Mouse (Mus musculus): ENCODE data around the gene Bhmt2. TPM values are rescaled to one million over a fixed set of nuclear protein-coding genes. Genes with fewer than 3 reads are reported as not detected.

Gene Bhmt2
- polyA plus RNA-seq, 2 experiments: 13.6 to 16.8 TPM

- no peak overlapping the region for H3K4me2 ChIP-seq (ENCODE audit: low read depth)
- WGBS (ENCODE audit: insufficient replicate concordance): 55% methylated on average over 4 of the region's 4 CpGs
- no peaks in the 10 kb centered on the region for H3K27me3 ChIP-seq (ENCODE audit: control insufficient read depth, insufficient read depth, low read length)
- H3K9ac ChIP-seq (replicated peaks): no peak overlapping the region
- ATAC-seq (ENCODE audit: insufficient read depth): no peak
- H3K9me3 ChIP-seq (ENCODE audit: control insufficient read depth, low read length): no peaks in the 10 kb centered on the region
- no peak for DNase-seq (ENCODE audit: low read depth in 3 of 3, low spot score in 3 of 3)
- H3K4me1 ChIP-seq (replicated peaks; ENCODE audit: control insufficient read depth in 2 of 2, insufficient read depth in 2 of 2, low read length in 1 of 2): no peaks in the 10 kb centered on the region; a peak in 1 of 4 replicates
- TF ChIP-seq EP300 (IDR thresholded peaks at IDR 0.05; ENCODE audit: low read depth): no peak
- no peak for TF ChIP-seq CTCF (IDR thresholded peaks at IDR 0.05; ENCODE audit: low read depth)
- no peak overlapping the region for H3K4me3 ChIP-seq (ENCODE audit: insufficient read depth in 1 of 2, low read depth in 2 of 2, low read length in 2 of 2)
- no peak overlapping the region for H3K27ac ChIP-seq
- H3K36me3 ChIP-seq (replicated peaks; ENCODE audit: control insufficient read depth, insufficient read depth, low read depth): no peaks in the 10 kb centered on the region
Measured at GRCm38 (mm10) chr13:93705697-93706096, 31.6 kb upstream of the Bhmt2 start.

GRCm38 (mm10) chr13:93698866-93699265 lies 24.8 kb upstream of the Bhmt2 start:
- TF ChIP-seq CTCF (IDR thresholded peaks at IDR 0.05; ENCODE audit: low read depth): no peak
- TF ChIP-seq EP300 (IDR thresholded peaks at IDR 0.05; ENCODE audit: low read depth): no peak
- no peak for DNase-seq (ENCODE audit: low read depth in 3 of 3, low spot score in 3 of 3)
- no peak overlapping the region for H3K27ac ChIP-seq
- H3K27me3 ChIP-seq (ENCODE audit: control insufficient read depth, insufficient read depth, low read length): no peaks in the 10 kb centered on the region
- H3K4me1 ChIP-seq (replicated peaks; ENCODE audit: control insufficient read depth in 2 of 2, insufficient read depth in 2 of 2, low read length in 1 of 2): no peaks in the 10 kb centered on the region
- H3K4me2 ChIP-seq (ENCODE audit: low read depth): no peak overlapping the region
- no peaks in the 10 kb centered on the region for H3K9me3 ChIP-seq (ENCODE audit: control insufficient read depth, low read length)
- no peak overlapping the region for H3K4me3 ChIP-seq (ENCODE audit: insufficient read depth in 1 of 2, low read depth in 2 of 2, low read length in 2 of 2)
- no peaks in the 10 kb centered on the region for H3K36me3 ChIP-seq (replicated peaks; ENCODE audit: control insufficient read depth, insufficient read depth, low read depth)
- ATAC-seq (ENCODE audit: insufficient read depth): no peak
- 71% methylated on average over 6 of the region's 6 CpGs for WGBS (ENCODE audit: insufficient replicate concordance)
- H3K9ac ChIP-seq (replicated peaks): no peak overlapping the region

GRCm38 (mm10) chr13:93690821-93691220 lies 16.7 kb upstream of the Bhmt2 start:
- Histone ChIP-seq H3K9me3 (ENCODE audit: control insufficient read depth, low read length) (no peaks in the 10 kb centered on the region), H3K27ac (no peak overlapping the region), H3K4me1 (replicated peaks; ENCODE audit: control insufficient read depth in 2 of 2, insufficient read depth in 2 of 2, low read length in 1 of 2) (no peaks in the 10 kb centered on the region), H3K36me3 (replicated peaks; ENCODE audit: control insufficient read depth, insufficient read depth, low read depth) (no peaks in the 10 kb centered on the region), H3K27me3 (ENCODE audit: control insufficient read depth, insufficient read depth, low read length) (no peaks in the 10 kb centered on the region), H3K4me3 (ENCODE audit: insufficient read depth in 1 of 2, low read depth in 2 of 2, low read length in 2 of 2) (no peak overlapping the region), H3K4me2 (ENCODE audit: low read depth) (no peak overlapping the region), H3K9ac (replicated peaks) (no peak overlapping the region)
- TF ChIP-seq CTCF (IDR thresholded peaks at IDR 0.05; ENCODE audit: low read depth) (no peak), EP300 (IDR thresholded peaks at IDR 0.05; ENCODE audit: low read depth) (no peak)
- no peak for ATAC-seq (ENCODE audit: insufficient read depth)
- DNase-seq (ENCODE audit: low read depth in 3 of 3, low spot score in 3 of 3): no peak
- 76% methylated on average over 1 of the region's 1 CpGs for WGBS (ENCODE audit: insufficient replicate concordance)

- WGBS (ENCODE audit: insufficient replicate concordance): 82% methylated on average over 3 of the region's 3 CpGs
Measured at GRCm38 (mm10) chr13:93689566-93689965, 15.5 kb upstream of the Bhmt2 start.

GRCm38 (mm10) chr13:93687321-93687720 lies 13.2 kb upstream of the Bhmt2 start:
- WGBS (ENCODE audit: insufficient replicate concordance): 36% methylated on average over 5 of the region's 5 CpGs
- Histone ChIP-seq H3K9ac (replicated peaks) (no peak overlapping the region), H3K27ac (no peak overlapping the region), H3K36me3 (replicated peaks; ENCODE audit: control insufficient read depth, insufficient read depth, low read depth) (no peaks in the 10 kb centered on the region), H3K9me3 (ENCODE audit: control insufficient read depth, low read length) (no peaks in the 10 kb centered on the region), H3K27me3 (ENCODE audit: control insufficient read depth, insufficient read depth, low read length) (no peaks in the 10 kb centered on the region), H3K4me1 (replicated peaks; ENCODE audit: control insufficient read depth in 2 of 2, insufficient read depth in 2 of 2, low read length in 1 of 2) (no peaks in the 10 kb centered on the region), H3K4me3 (ENCODE audit: insufficient read depth in 1 of 2, low read depth in 2 of 2, low read length in 2 of 2) (no peak overlapping the region), H3K4me2 (ENCODE audit: low read depth) (no peak overlapping the region)
- ATAC-seq (ENCODE audit: insufficient read depth): no peak
- TF ChIP-seq CTCF (IDR thresholded peaks at IDR 0.05; ENCODE audit: low read depth) (no peak), EP300 (IDR thresholded peaks at IDR 0.05; ENCODE audit: low read depth) (no peak)
- no peak for DNase-seq (ENCODE audit: low read depth in 3 of 3, low spot score in 3 of 3)

More at GRCm38 (mm10) chr13:93689566-93689965, 15.5 kb upstream of the Bhmt2 start:
- Histone ChIP-seq H3K4me2 (ENCODE audit: low read depth) (no peak overlapping the region), H3K27me3 (ENCODE audit: control insufficient read depth, insufficient read depth, low read length) (no peaks in the 10 kb centered on the region), H3K9me3 (ENCODE audit: control insufficient read depth, low read length) (no peaks in the 10 kb centered on the region), H3K36me3 (replicated peaks; ENCODE audit: control insufficient read depth, insufficient read depth, low read depth) (no peaks in the 10 kb centered on the region), H3K4me3 (ENCODE audit: insufficient read depth in 1 of 2, low read depth in 2 of 2, low read length in 2 of 2) (no peak overlapping the region), H3K9ac (replicated peaks) (no peak overlapping the region), H3K27ac (no peak overlapping the region), H3K4me1 (replicated peaks; ENCODE audit: control insufficient read depth in 2 of 2, insufficient read depth in 2 of 2, low read length in 1 of 2) (no peaks in the 10 kb centered on the region)
- TF ChIP-seq CTCF (IDR thresholded peaks at IDR 0.05; ENCODE audit: low read depth): no peak
- no peak for TF ChIP-seq EP300 (IDR thresholded peaks at IDR 0.05; ENCODE audit: low read depth)
- no peak for DNase-seq (ENCODE audit: low read depth in 3 of 3, low spot score in 3 of 3)
- ATAC-seq (ENCODE audit: insufficient read depth): no peak

All from liver, embryonic 14.5 days (tissue).